Mouse (Mus musculus): ENCODE measurements around the gene Ptpro. TPM values are rescaled to one million over a fixed set of nuclear protein-coding genes. Genes with fewer than 3 reads are reported as not detected.

Gene Ptpro
- polyA plus RNA-seq, 2 experiments: 0.40 to 0.55 TPM

DNA sequence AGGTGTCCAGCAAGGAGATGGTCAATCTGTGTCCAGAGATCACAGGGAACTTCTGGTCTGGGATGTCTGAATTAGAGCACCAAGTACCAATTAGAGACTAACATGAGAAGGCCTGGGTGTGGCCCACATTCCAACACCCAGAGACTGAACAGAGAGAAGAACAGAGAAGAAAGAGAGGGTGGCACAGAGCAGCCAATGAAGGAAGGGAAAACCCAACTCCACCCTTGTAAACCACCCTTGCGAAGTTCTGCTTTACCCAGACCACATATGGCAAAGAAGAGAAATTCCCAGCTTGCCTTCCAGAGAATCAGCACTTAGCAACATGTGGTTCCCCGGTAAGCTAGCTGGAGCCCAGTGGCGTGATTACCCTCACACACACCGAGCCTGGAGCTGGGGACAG lies 152.1 kb downstream of the Ptpro start:
- ATAC-seq (ENCODE audit: insufficient read depth): no peak
- 66% methylated on average over 4 of the region's 4 CpGs for WGBS (ENCODE audit: insufficient replicate concordance)
- H3K27me3 ChIP-seq (ENCODE audit: control insufficient read depth, insufficient read depth, low read length): no peaks in the 10 kb centered on the region

GRCm38 (mm10) chr6:137405690-137406089 lies 153.6 kb downstream of the Ptpro start:
- ATAC-seq (ENCODE audit: insufficient read depth) (no peak), DNase-seq (ENCODE audit: low read depth in 3 of 3, low spot score in 3 of 3) (no peak)
- Histone ChIP-seq H3K36me3 (replicated peaks; ENCODE audit: control insufficient read depth, insufficient read depth, low read depth) (no peaks in the 10 kb centered on the region), H3K4me2 (ENCODE audit: low read depth) (no peak overlapping the region), H3K27me3 (ENCODE audit: control insufficient read depth, insufficient read depth, low read length) (no peaks in the 10 kb centered on the region), H3K9me3 (ENCODE audit: control insufficient read depth, low read length) (no peaks in the 10 kb centered on the region), H3K4me1 (replicated peaks; ENCODE audit: control insufficient read depth in 2 of 2, insufficient read depth in 2 of 2, low read length in 1 of 2) (no peaks in the 10 kb centered on the region), H3K4me3 (ENCODE audit: insufficient read depth in 1 of 2, low read depth in 2 of 2, low read length in 2 of 2) (no peak overlapping the region), H3K27ac (no peak overlapping the region), H3K9ac (replicated peaks) (no peak overlapping the region)
- no peak for TF ChIP-seq CTCF (IDR thresholded peaks at IDR 0.05; ENCODE audit: low read depth)
- 59% methylated on average over 2 of the region's 2 CpGs for WGBS (ENCODE audit: insufficient replicate concordance)

More for the DNA sequence above, 152.1 kb downstream of the Ptpro start:
- Histone ChIP-seq H3K36me3 (replicated peaks; ENCODE audit: control insufficient read depth, insufficient read depth, low read depth) (no peaks in the 10 kb centered on the region), H3K4me2 (ENCODE audit: low read depth) (no peak overlapping the region), H3K9ac (replicated peaks) (no peak overlapping the region), H3K27ac (no peak overlapping the region), H3K4me1 (replicated peaks; ENCODE audit: control insufficient read depth in 2 of 2, insufficient read depth in 2 of 2, low read length in 1 of 2) (no peaks in the 10 kb centered on the region), H3K4me3 (ENCODE audit: insufficient read depth in 1 of 2, low read depth in 2 of 2, low read length in 2 of 2) (no peak overlapping the region), H3K9me3 (ENCODE audit: control insufficient read depth, low read length) (no peaks in the 10 kb centered on the region)
- DNase-seq (ENCODE audit: low read depth in 3 of 3, low spot score in 3 of 3): no peak
- no peak for TF ChIP-seq EP300 (IDR thresholded peaks at IDR 0.05; ENCODE audit: low read depth)
- TF ChIP-seq CTCF (IDR thresholded peaks at IDR 0.05; ENCODE audit: low read depth): no peak

DNA sequence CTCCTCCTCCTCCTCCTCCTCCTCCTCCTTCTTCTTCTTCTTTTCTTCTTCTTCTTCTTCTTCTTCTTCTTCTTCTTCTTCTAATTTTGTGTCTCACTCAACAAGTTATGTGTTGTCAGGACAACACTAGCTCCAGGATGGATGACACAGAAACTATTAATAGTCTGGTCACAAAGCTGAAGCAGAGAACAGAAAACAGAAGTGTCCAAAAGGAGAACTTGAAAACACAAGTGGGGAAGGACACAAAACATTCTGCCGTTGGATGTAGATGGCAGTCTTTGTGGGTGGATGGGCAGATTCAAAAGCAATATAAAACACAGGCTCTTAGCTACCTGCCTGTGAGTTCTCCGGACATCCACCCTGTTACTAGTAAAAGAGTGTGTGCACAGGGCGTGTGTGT lies 158.4 kb downstream of the Ptpro start:
- no peaks in the 10 kb centered on the region for H3K27me3 ChIP-seq (ENCODE audit: control insufficient read depth, insufficient read depth, low read length)
- DNase-seq (ENCODE audit: low read depth in 3 of 3, low spot score in 3 of 3) (peak in 1 of 3 experiments; percentile 24), ATAC-seq (ENCODE audit: insufficient read depth) (no peak)
- H3K9ac ChIP-seq (replicated peaks): no peak overlapping the region
- no peak for TF ChIP-seq CTCF (IDR thresholded peaks at IDR 0.05; ENCODE audit: low read depth)
- TF ChIP-seq EP300 (IDR thresholded peaks at IDR 0.05; ENCODE audit: low read depth): no peak
- no peak overlapping the region for H3K27ac ChIP-seq
- H3K36me3 ChIP-seq (replicated peaks; ENCODE audit: control insufficient read depth, insufficient read depth, low read depth): no peaks in the 10 kb centered on the region
- H3K4me2 ChIP-seq (ENCODE audit: low read depth): no peak overlapping the region
- no peaks in the 10 kb centered on the region for H3K9me3 ChIP-seq (ENCODE audit: control insufficient read depth, low read length)
- WGBS (ENCODE audit: insufficient replicate concordance): 43% methylated on average over 3 of the region's 3 CpGs
- H3K4me3 ChIP-seq (ENCODE audit: insufficient read depth in 1 of 2, low read depth in 2 of 2, low read length in 2 of 2): no peak overlapping the region
- H3K4me1 ChIP-seq (replicated peaks; ENCODE audit: control insufficient read depth in 2 of 2, insufficient read depth in 2 of 2, low read length in 1 of 2): no peaks in the 10 kb centered on the region

DNA sequence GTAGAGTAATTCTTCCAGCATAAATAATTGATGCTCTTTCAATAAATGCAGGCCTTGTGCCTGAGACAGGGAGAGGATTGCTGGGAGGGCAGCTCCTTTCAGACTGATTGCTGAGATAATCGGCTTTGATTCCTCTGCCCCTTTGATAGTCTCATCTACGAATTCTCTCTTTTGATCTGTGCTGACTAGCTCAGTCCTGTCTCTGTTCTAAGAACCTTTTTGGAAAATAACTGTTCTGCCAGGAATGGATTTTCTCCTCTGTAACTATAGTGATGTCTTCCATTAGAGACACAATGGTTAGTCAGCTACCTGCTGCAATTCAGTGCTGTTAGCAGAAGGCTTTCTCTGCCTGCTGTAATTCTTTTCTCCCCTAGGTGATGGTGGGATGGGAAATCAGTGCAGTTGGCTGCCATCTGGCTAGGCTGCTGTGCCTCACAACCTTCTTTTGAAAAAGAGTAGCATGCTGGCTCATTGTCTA lies 159.8 kb downstream of the Ptpro start:
- H3K4me1 ChIP-seq (replicated peaks; ENCODE audit: control insufficient read depth in 2 of 2, insufficient read depth in 2 of 2, low read length in 1 of 2): no peaks in the 10 kb centered on the region
- H3K4me2 ChIP-seq (ENCODE audit: low read depth): no peak overlapping the region
- DNase-seq (ENCODE audit: low read depth in 3 of 3, low spot score in 3 of 3): no peak
- 56% methylated on average over 2 of the region's 2 CpGs for WGBS (ENCODE audit: insufficient replicate concordance)
- no peak for ATAC-seq (ENCODE audit: insufficient read depth)
- no peaks in the 10 kb centered on the region for H3K9me3 ChIP-seq (ENCODE audit: control insufficient read depth, low read length)
- H3K36me3 ChIP-seq (replicated peaks; ENCODE audit: control insufficient read depth, insufficient read depth, low read depth): no peaks in the 10 kb centered on the region
- no peak overlapping the region for H3K9ac ChIP-seq (replicated peaks)
- TF ChIP-seq CTCF (IDR thresholded peaks at IDR 0.05; ENCODE audit: low read depth) (no peak), EP300 (IDR thresholded peaks at IDR 0.05; ENCODE audit: low read depth) (no peak)
- H3K4me3 ChIP-seq (ENCODE audit: insufficient read depth in 1 of 2, low read depth in 2 of 2, low read length in 2 of 2): no peak overlapping the region
- H3K27ac ChIP-seq: no peak overlapping the region
- H3K27me3 ChIP-seq (ENCODE audit: control insufficient read depth, insufficient read depth, low read length): no peaks in the 10 kb centered on the region

DNA sequence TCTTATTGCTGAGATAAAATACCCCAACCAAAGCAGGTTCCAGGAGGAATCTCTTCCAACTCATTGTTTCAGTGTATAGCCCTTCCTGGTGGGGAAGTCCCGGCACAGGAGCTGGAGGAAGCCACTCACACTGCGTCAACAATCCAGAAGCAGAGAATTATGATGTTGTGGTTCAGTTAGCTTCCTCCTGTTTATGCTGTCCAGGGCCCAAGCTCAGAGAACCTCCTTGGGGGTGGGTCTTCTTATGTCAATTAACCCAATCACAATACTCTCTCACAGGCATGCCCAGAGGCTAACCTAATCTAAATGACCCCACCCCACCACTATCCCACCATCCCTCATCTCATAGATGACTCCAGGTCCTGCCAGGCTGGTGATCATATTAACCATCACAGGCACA lies 160.9 kb downstream of the Ptpro start:
- ATAC-seq (ENCODE audit: insufficient read depth): no peak
- no peak overlapping the region for H3K4me2 ChIP-seq (ENCODE audit: low read depth)
- no peaks in the 10 kb centered on the region for H3K4me1 ChIP-seq (replicated peaks; ENCODE audit: control insufficient read depth in 2 of 2, insufficient read depth in 2 of 2, low read length in 1 of 2)
- H3K9me3 ChIP-seq (ENCODE audit: control insufficient read depth, low read length): no peaks in the 10 kb centered on the region
- H3K27me3 ChIP-seq (ENCODE audit: control insufficient read depth, insufficient read depth, low read length): no peaks in the 10 kb centered on the region
- DNase-seq (ENCODE audit: low read depth in 3 of 3, low spot score in 3 of 3): no peak
- no peak overlapping the region for H3K27ac ChIP-seq
- no peak overlapping the region for H3K9ac ChIP-seq (replicated peaks)
- TF ChIP-seq EP300 (IDR thresholded peaks at IDR 0.05; ENCODE audit: low read depth) (no peak), CTCF (IDR thresholded peaks at IDR 0.05; ENCODE audit: low read depth) (no peak)
- no peak overlapping the region for H3K4me3 ChIP-seq (ENCODE audit: insufficient read depth in 1 of 2, low read depth in 2 of 2, low read length in 2 of 2)
- no peaks in the 10 kb centered on the region for H3K36me3 ChIP-seq (replicated peaks; ENCODE audit: control insufficient read depth, insufficient read depth, low read depth)
- WGBS (ENCODE audit: insufficient replicate concordance): 8% methylated on average over 2 of the region's 2 CpGs

Measured in liver, embryonic 14.5 days (tissue).